Mouse (Mus musculus): ENCODE measurements around the gene Xpc.
A peak's percentile ranks its signal among the peaks of the same experiment; 100 is the strongest.
"Not testable (repeated sequence)": the region's sequence is repeated elsewhere in the genome, so short reads cannot be mapped to it uniquely, and the experiment has no call there.

Gene Xpc

DNA sequence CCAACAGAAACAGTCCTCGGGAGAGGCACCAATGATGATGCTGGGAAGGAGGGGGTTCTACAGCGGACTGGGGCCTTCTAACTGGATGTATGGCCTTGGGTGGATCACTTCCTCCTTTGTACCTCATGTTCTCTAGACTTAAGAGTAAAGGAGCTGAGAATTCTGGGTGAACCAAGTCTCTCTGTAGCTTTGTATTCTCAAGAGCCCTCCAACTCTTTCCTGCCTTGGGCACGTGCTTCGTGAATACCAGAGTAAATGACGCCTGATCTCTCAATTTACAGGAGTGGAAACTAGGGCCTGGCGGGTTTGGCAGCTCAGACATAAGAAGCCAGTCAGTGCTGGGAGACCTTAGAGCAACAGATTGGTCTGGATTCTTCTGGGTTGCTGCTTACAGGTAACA, 43.4 kb downstream of the Xpc start:
- DNase-seq (ENCODE audit: low spot score) = no peak

DNA sequence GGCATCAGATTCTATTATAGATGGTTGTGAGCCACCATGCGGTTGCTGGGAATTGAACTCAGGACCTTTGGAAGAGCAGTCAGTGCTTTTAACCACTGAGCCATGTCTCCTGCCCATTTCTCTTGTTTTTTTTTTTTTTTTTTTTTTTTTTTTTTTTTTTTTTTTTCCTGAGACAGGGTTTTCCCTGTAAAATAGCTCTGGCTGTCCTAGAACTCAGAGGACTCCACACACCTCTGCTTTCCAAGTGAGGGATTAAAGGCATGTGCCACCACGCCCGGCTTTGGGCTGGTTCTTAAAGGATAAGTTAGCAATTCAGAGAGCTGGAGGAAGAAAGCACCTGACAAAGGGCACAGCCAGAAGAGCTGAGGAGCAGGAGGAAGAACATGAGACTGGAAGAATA, 44.3 kb downstream of the Xpc start:
- not testable (repeated sequence) for DNase-seq (ENCODE audit: low spot score)

DNA sequence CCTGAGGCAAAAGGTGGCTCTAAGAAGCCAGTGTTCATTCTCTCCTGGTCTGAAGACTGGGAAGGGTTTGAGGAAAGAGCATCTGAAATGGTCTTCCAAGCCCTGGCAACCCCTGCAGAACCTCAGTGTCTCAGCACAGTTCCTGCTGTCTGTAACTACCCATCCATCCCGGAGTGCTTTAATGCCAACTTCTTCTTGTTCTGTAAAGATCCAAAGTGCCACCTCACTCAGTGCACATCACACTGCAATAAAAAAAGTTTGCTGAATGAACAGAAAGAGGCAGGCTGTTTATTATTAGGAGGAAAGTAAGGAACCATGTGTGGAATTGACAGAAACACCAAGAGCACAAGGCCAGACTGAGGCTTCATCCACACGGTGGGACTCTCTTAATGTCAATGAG, 45.0 kb downstream of the Xpc start:
- no peak for DNase-seq (ENCODE audit: low spot score)

DNA sequence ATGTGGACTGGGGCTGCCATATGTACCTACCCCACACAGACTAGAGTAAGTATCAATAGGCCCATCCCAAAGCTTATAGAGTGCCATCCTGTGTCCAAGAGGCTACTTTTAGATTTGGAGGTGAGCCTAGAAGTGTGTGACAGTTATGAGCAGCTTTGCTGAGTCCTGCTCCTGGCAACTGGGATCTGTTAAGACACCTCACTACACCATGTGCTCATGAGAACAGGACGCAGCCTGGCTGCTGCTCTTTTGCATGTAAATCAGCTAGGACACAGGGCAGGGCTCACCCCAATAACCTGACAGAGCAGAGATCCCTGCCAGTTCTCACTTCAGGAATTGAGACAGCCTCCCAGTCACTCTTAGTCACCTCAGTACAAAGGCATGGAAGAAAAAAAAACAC, 48.6 kb downstream of the Xpc start:
- DNase-seq (ENCODE audit: low spot score) = no peak

DNA sequence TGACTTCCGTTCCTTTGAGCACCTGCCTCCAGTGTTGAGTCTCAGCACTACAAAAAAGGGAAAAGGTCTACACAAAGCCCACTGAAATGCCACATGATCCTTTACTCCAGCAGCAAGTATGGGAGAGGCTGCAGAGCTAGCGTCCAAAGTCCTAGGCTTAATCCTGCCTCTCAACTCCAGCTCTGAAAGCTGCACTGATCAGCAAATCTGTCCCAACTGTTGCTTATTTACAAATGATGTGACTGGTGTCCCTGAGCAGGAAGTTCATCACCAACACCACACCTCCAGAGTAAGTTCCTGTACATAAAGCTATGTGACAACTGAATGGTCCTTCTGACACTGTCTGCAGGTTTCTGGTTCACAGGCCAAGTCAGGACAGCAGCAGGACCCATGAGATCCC, 49.9 kb downstream of the Xpc start:
- DNase-seq (ENCODE audit: low spot score) = no peak

DNA sequence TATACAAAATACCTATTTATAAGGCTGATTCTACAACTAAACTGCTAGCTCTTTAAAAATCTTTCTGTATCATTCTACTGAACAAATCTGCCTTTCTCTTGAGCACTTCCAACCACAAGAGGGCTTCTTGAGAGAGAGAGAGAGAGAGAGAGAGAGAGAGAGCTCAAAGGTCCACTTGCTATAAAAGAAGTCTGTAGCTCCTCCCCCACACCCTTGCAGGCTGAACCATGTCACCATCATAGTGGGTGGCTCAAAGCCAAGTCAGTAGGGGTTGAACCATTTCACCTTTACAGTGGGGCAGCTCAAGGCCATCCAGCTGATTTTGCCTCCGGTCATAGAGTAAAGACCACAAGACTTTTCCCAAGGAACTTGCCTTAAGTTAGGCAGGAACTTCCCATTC, 56.2 kb downstream of the Xpc start:
- DNase-seq (ENCODE audit: low spot score) = no peak

DNA sequence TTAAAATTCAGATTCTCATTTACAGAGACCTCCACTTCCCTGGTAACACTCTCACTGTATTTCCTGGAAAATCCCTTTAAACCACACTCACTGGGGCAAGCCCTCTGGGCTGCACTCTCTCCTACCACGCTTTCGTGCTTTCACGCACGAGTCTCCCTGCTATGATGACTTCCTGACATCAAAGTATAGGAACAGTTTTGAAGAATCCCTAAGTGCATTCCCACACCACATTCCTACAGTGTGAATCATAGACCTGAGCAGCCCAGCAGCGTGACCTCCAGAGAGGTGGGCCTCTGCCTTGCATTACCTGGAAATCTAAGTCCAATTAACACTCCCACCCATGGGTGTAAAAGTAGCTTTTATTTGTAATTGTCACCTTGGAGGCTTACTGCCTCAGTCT, 61.1 kb downstream of the Xpc start:
- DNase-seq (ENCODE audit: low spot score) = no peak

DNA sequence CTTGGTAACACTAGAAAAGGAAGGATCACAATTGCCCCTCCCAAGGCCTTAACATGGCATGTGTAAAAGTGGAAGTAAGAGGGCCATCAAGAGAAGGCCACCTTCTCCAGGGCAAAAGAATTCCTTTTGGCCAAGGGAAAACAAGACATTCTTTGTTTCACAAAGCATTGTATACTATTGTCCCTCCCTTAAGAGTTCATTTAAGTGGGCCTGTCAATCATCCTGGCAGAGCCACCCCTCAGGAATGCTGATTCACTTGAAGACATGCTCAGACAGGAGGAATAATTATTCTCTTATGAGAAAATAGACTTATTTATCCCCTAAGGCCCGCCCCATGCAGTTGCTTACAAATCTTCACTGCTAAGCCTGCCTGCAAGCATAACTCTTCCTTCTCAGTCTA, 63.6 kb downstream of the Xpc start:
- DNase-seq (ENCODE audit: low spot score) = no peak

DNA sequence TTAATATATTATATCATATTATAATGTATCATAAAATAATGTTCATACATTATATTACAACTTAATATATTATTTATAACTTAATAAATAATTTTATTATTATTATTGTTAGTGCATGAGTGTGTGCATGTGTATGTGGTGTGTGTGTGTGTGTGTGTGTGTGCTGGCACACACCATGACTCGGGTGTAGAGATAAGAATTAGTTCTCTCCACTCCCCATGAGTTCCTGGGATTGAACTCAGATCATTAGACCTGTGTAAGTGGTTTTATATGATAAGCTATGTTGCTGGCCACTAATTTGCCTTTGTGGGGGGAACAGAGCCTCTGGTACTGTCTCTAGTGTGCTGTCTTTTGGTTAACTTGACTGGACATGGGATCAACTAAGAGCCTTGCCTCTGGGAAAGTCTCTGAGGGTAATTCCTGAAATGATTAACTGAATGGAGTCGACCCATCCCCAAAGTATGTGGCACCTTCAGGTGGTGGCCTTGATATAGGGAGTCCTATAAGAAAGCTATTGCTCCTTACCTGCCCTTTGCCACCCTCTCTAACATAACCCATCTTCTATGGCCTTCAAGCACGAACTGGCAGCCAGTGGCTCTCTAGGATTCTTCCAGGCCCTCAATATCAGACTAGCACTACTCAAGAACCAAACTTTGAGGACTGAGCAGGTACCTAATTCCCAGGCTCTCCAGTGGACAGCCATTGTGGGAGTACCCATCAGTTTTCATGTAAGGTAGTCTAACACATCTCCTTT, 66.0 kb downstream of the Xpc start:
- no peak for DNase-seq (ENCODE audit: low spot score)

DNA sequence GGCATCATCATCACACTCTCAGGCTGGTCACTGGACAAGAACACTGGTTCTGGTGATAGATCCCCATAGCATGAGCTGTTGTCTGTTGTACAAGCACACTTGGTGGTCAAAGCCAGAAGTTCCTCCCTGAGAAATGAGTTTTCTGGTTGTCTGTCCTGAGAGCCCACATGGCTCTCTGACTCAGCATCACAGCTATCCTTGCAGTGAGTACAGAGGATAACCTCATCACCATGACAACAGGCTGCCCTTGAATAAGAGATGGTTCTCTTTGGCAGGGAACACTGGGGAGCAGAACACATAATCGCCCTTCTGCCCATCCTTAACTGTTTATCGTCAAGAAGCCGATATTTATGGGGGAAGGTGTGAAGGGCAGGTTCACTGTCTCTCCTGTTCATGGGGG, 70.4 kb downstream of the Xpc start:
- no peak for DNase-seq (ENCODE audit: low spot score)

DNA sequence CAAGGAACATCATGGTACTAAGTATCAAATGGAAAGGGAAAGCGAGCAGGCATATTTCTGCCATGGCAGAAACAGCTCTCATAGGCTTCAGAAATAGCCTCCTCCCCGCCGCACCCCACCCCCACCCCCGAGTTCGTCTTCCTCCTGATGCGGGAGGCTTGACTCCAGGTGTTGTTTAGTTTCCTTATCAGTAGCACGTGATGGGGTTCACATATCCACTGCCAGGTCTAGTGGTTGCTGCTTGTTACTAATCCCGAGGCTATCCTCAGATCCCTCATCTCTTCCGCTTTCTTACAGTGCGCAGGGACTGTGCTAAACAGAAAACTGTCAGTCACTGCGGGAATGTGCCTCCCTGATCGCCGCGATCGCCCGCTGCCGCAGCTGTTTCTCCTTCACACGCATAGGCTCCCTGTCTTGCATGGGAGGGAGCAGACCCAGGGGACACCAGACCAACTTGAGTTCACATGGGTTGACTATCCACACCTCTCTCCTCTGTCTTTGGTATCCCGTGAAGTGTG, 74.5 kb downstream of the Xpc start:
- no peak for DNase-seq (ENCODE audit: low spot score)

DNA sequence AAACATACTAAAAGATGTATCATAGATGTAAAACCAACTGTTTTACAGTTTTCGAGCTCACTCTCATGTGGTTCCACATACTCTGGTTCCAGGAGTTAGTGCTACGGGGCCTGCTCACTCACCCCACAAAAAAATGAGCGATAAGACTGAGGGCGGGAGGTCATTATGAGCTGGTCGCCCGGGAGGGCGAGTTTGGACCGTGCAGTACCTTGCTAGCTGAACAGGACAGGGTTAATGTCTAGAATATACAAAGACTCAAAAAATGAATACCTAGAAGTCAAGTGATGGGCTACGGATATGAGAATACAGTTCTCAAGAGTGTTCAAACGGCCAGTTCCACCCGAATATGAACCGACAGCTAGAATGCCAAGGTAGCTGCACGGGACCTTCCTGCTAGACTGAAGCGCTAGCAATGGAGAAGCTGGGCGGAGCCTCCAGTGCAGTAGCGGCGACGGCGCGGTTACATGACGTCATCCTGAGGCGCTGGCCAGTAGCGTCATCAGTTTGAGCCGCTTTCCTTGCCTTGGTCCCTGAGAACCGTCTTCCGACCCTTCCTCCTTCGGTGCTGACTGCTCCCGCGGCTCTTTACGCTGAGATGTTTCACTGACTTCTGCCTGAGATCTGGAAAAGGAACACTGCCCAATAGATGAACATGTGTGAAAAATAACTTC, 75.1 kb downstream of the Xpc start:
- peak; percentile 98 for DNase-seq (ENCODE audit: low spot score)
